Mouse (Mus musculus) thymus, adult 2 months (tissue): ENCODE data around the gene Mmrn2.

ENCODE experiments used
- CTCF ChIP-seq: fragments of 200-500 bp; IDR thresholded peaks from 2 replicates; pipeline ENCODE4 v1.5.1; 2012; ENCODE audit warnings: mild to moderate bottlenecking, control low read depth, low read length, moderate library complexity, borderline replicate concordance; ENCODE audit not compliant: control insufficient read depth, poor library complexity, insufficient read depth; ENCODE audit errors: extremely low read depth
- POLR2A ChIP-seq: fragments of 200-500 bp; IDR thresholded peaks from 2 replicates; pipeline ENCODE4 v1.6.1; 2012; ENCODE audit warnings: mild to moderate bottlenecking, low read length, control low read depth, moderate library complexity; ENCODE audit not compliant: control insufficient read depth, poor library complexity, insufficient read depth; ENCODE audit errors: extremely low read depth

DNA sequence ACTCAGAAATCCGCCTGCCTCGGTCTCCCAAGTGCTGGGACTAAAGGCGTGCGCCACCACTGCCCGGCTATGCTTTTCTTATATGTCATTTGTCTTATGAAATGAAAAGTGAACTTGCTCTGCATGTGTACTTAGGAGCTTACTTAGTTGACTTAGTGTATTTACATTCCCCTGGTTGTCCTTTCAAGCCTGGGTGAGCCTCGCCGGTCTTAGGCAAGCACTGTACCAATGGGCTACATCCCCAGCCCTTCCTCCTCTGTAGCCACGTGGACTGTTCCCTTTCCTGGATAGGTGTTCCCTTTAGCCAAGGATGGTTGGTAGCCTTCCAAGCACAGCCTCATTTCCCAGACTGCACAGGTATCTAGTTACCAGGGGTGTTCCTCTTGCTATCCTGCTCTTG is 26.3 kb upstream of the Mmrn2 start:
- TF ChIP-seq POLR2A (no peak), CTCF (no peak)
